Mouse (Mus musculus) embryo, embryonic 11 days (tissue): ENCODE measurements at regions not wholly inside any gene's neighbourhood (a gene's known extent, or its start where the extent isn't known, plus 50 kb on each side); places are given as distances from the start of the nearest gene placed in this dataset.

Experiments
- DNase-seq: peaks from one replicate; pipeline ENCODE4 v3.0.0-alpha.2; 2015

- DNase-seq: no peak
Measured at GRCm38 (mm10) chr14:40758441-40758840, 134.6 kb downstream of the Sh2d4b start.

- DNase-seq: no peak
Measured at GRCm38 (mm10) chr14:40740541-40740940, 152.5 kb downstream of the Sh2d4b start.

- DNase-seq: no peak
Measured at GRCm38 (mm10) chr14:40731861-40732260, 161.2 kb downstream of the Sh2d4b start.

- no peak for DNase-seq
Measured at GRCm38 (mm10) chr14:40708981-40709531, 184.0 kb downstream of the Sh2d4b start.

GRCm38 (mm10) chr14:40707419-40707818 is 185.6 kb downstream of the Sh2d4b start:
- DNase-seq: no peak

- DNase-seq: peak; percentile 2
Measured at GRCm38 (mm10) chr14:40703451-40703850, 189.6 kb downstream of the Sh2d4b start.

- no peak for DNase-seq
Measured at GRCm38 (mm10) chr14:40681711-40682110, 211.4 kb downstream of the Sh2d4b start.

- no peak for DNase-seq
Measured at GRCm38 (mm10) chr14:40653558-40653957, 239.5 kb downstream of the Sh2d4b start.
